Mouse (Mus musculus): ENCODE data around the gene Wdr89. TPM values are rescaled to one million over a fixed set of nuclear protein-coding genes. Genes with fewer than 3 reads are reported as not detected.
A peak's percentile ranks its signal among the peaks of the same experiment; 100 is the strongest.

Gene Wdr89
- total and polyA plus RNA-seq, 3 experiments: 10.2 to 33.0 (median 27.6) TPM

DNA sequence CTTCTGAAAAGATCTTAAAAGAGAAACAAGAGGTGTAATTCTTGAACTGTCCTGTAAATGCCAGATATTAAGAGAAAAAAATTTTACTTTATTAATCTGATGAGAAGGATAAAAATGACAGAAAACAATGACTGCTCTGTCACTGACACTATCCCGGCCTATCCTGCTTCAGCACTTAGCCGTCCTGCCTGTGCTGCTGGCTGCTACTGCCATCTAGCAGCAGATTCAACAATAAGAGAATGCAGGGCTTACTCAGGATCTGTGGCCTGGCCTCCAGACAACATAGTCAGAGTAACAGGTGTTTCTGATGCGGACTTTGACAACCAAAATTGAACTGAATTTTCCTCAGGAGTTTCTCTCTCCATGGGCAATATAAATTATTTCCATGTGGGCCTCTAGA lies 12.8 kb downstream of the Wdr89 start:
- Histone ChIP-seq H3K27ac (ENCODE audit: insufficient read depth, low read depth) (no peak overlapping the region), H3K4me3 (replicated peaks in 1 of 3; ENCODE audit: low read depth in 2 of 3, low read length in 2 of 3, poor library complexity in 1 of 3) (no peak overlapping the region), H3K36me3 (replicated peaks in 1 of 2; ENCODE audit: control insufficient read depth in 1 of 2, insufficient read depth in 1 of 2, low read length in 1 of 2) (peaks cover 0 to 15% of the 10 kb centered on the region in 2 experiments), H3K4me1 (ENCODE audit: control insufficient read depth in 1 of 2, insufficient read depth in 2 of 2) (peaks cover 0 to 7% of the 10 kb centered on the region in 2 experiments; a peak in 2 of 4 replicates), H3K27me3 (replicated peaks) (no peaks in the 10 kb centered on the region), H3K79me2 (replicated peaks; ENCODE audit: control insufficient read depth, extremely low read depth, insufficient read depth, poor library complexity, severe bottlenecking) (no peaks in the 10 kb centered on the region), H3K4me2 (ENCODE audit: insufficient read depth, low read depth, poor library complexity, severe bottlenecking) (no peak overlapping the region), H3K9ac (ENCODE audit: insufficient read depth, low read depth) (no peak overlapping the region), H3K9me3 (replicated peaks; ENCODE audit: low read length) (no peaks in the 10 kb centered on the region)
- dilution Hi-C loops (cut with MboI; ENCODE audit: extremely low pct_ligation_motif_present, extremely low pct_unique_long_range_greater_than_20kb, low sequenced_read_pairs) (no loop called here), in situ Hi-C loops (cut with MboI; ENCODE audit: low pct_ligation_motif_present, low pct_unique_long_range_greater_than_20kb, low sequenced_read_pairs) (no loop called here)
- no peak for TF ChIP-seq ETS1 (conservative IDR thresholded peaks at IDR 0.05; ENCODE audit: low read depth, low read length)
- no peak for TF ChIP-seq MAFK (IDR thresholded peaks at IDR 0.05; ENCODE audit: insufficient replicate concordance, low read length)
- TF ChIP-seq MAX (IDR thresholded peaks at IDR 0.05; ENCODE audit: low read length): no peak
- no peak for TF ChIP-seq ELF1 (IDR thresholded peaks at IDR 0.05; ENCODE audit: low read depth, low read length)
- no peak for TF ChIP-seq JUN (IDR thresholded peaks at IDR 0.05; ENCODE audit: insufficient read depth, low read depth, low read length)
- TF ChIP-seq CTCF (conservative IDR thresholded peaks at IDR 0.05 in 1 of 2, IDR thresholded peaks at IDR 0.05 in 1 of 2; ENCODE audit: low read depth in 2 of 2, low read length in 2 of 2): peak in 1 of 2 experiments; percentile 61; a peak in 2 of 4 replicates
- no peak for TF ChIP-seq RCOR1 (conservative IDR thresholded peaks at IDR 0.05; ENCODE audit: low read depth, low read length)
- TF ChIP-seq SMC3 (IDR thresholded peaks at IDR 0.05; ENCODE audit: low read depth, low read length): peak; percentile 39; the same call in 1 of the 2 replicates
- no peak for TF ChIP-seq MAZ (IDR thresholded peaks at IDR 0.05; ENCODE audit: low read depth, low read length)
- TF ChIP-seq RAD21 (IDR thresholded peaks at IDR 0.05; ENCODE audit: low read depth, low read length): peak; percentile 61
- no peak for TF ChIP-seq NELFE (IDR thresholded peaks at IDR 0.05; ENCODE audit: low read depth, low read length)
- DNase-seq (ENCODE audit: extremely low read depth): no peak

DNA sequence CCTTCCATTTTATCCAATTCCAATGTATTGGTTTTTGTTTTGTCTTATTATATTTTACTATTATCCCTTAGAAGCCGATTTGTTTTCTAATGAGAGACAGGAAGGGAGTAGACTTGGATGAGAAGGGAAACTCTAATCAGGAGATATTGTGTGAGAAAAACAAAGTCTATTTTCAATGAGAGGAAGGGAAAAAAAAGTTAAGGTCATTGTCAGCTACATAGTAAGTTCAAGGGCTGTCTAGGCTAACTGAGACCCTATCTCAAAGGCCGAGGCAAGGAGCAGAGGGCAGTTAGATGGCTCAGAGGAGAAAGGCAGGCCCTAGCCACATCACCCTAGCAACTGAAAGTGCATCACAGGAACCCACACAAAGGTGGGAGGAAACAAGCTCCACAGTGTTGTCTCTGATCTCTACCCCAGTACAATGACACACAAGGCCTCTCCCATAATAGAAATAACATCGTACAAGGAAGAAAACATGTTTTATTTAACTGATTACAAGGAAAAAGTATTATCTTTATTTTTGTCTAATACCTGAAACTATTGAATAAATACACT lies 15.0 kb downstream of the Wdr89 start:
- no peak overlapping the region for H3K4me2 ChIP-seq (ENCODE audit: insufficient read depth, low read depth, poor library complexity, severe bottlenecking)
- peaks cover 0 to 7% of the 10 kb centered on the region in 2 experiments; a peak in 2 of 4 replicates for H3K4me1 ChIP-seq (ENCODE audit: control insufficient read depth in 1 of 2, insufficient read depth in 2 of 2)
- no peak overlapping the region for H3K9ac ChIP-seq (ENCODE audit: insufficient read depth, low read depth)
- no peaks in the 10 kb centered on the region for H3K79me2 ChIP-seq (replicated peaks; ENCODE audit: control insufficient read depth, extremely low read depth, insufficient read depth, poor library complexity, severe bottlenecking)
- TF ChIP-seq CTCF (conservative IDR thresholded peaks at IDR 0.05 in 1 of 2, IDR thresholded peaks at IDR 0.05 in 1 of 2; ENCODE audit: low read depth in 2 of 2, low read length in 2 of 2) (no peak), POLR2A (IDR thresholded peaks at IDR 0.05; ENCODE audit: low read depth, low read length) (no peak), ZKSCAN1 (IDR thresholded peaks at IDR 0.05; ENCODE audit: borderline replicate concordance, low read depth, low read length) (no peak), MYC (IDR thresholded peaks at IDR 0.05; ENCODE audit: low read depth, low read length) (no peak), CHD2 (IDR thresholded peaks at IDR 0.05; ENCODE audit: low read length) (no peak), USF2 (conservative IDR thresholded peaks at IDR 0.05; ENCODE audit: low read depth, low read length) (no peak), NELFE (IDR thresholded peaks at IDR 0.05; ENCODE audit: low read depth, low read length) (no peak), NRF1 (IDR thresholded peaks at IDR 0.05; ENCODE audit: low read depth, low read length) (no peak), CHD1 (IDR thresholded peaks at IDR 0.05; ENCODE audit: low read depth, low read length) (no peak), ELF1 (IDR thresholded peaks at IDR 0.05; ENCODE audit: low read depth, low read length) (no peak), GABPA (IDR thresholded peaks at IDR 0.05; ENCODE audit: insufficient replicate concordance, low read depth, low read length) (no peak), BHLHE40 (IDR thresholded peaks at IDR 0.05; ENCODE audit: low read depth, low read length) (no peak), PAX5 (IDR thresholded peaks at IDR 0.05; ENCODE audit: low read length) (no peak), MAZ (IDR thresholded peaks at IDR 0.05; ENCODE audit: low read depth, low read length) (no peak), MEF2A (IDR thresholded peaks at IDR 0.05; ENCODE audit: borderline replicate concordance, low read depth, low read length) (no peak), ZC3H11A (IDR thresholded peaks at IDR 0.05; ENCODE audit: low read depth, low read length) (no peak), RCOR1 (conservative IDR thresholded peaks at IDR 0.05; ENCODE audit: low read depth, low read length) (no peak), USF1 (IDR thresholded peaks at IDR 0.05; ENCODE audit: low read depth, low read length) (no peak), E2F4 (IDR thresholded peaks at IDR 0.05; ENCODE audit: insufficient replicate concordance, low read depth, low read length) (no peak)
- H3K9me3 ChIP-seq (replicated peaks; ENCODE audit: low read length): no peaks in the 10 kb centered on the region
- H3K27ac ChIP-seq (ENCODE audit: insufficient read depth, low read depth): no peak overlapping the region
- no peaks in the 10 kb centered on the region for H3K27me3 ChIP-seq (replicated peaks)
- in situ Hi-C loops (cut with MboI; ENCODE audit: low pct_ligation_motif_present, low pct_unique_long_range_greater_than_20kb, low sequenced_read_pairs) (loop anchor here (5.0 kb wide), 1 partner anchor 187 kb away; no protein-coding TSS in a partner anchor), dilution Hi-C loops (cut with MboI; ENCODE audit: extremely low pct_ligation_motif_present, extremely low pct_unique_long_range_greater_than_20kb, low sequenced_read_pairs) (no loop called here)
- no peak for DNase-seq (ENCODE audit: extremely low read depth)
- no peak overlapping the region for H3K4me3 ChIP-seq (replicated peaks in 1 of 3; ENCODE audit: low read depth in 2 of 3, low read length in 2 of 3, poor library complexity in 1 of 3)
- peaks cover 0 to 25% of the 10 kb centered on the region in 2 experiments for H3K36me3 ChIP-seq (replicated peaks in 1 of 2; ENCODE audit: control insufficient read depth in 1 of 2, insufficient read depth in 1 of 2, low read length in 1 of 2)

Data from CH12.LX (cell line).